9 mouse cellular contexts compared by ENCODE assay signal in the genomic region with DNA sequence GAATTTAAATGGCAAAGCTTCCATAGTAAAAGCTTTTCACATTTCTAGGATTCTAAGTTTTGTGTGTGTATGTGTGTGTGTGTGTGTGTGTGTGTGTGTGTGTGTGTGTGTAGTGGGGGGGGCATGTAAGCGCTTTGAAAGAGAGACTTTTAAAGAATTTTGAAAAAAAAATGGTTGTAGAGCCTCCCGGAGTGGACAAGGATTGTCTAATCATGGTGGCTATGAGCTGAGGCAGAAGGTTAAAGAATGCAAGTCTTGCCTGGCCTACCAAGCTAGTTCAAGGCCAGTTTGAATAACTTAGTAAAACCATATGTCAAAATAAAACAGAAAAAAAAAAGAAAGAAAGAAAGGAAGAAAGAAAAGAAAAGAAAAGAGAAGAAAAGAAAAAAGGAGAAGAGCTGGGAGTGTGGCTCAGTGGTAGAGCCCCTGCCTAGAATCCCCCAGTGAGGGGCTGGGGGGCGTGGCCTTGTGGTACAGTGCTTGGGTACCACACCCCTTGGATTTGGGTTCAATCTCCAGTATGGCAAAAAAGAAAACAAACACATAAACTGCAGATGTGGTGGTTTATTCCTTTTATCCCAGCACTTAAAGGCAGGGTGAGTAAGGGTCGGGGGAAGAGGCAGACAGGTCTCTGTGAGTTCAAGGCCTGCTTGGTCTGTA. TPM values are rescaled to one million over a fixed set of nuclear protein-coding genes. Genes with fewer than 3 reads are reported as not detected.
DNase-seq lines count a peak whose midpoint lies in the region; ATAC-seq lines count a peak whose summit lies in the region.
"Had no signal": no experiment of that assay in that cellular context is flagged by ENCODE, and none has a peak within 500 bp of the region (broad histone marks: within the 10 kb centered on the region; RNA-seq: fewer than 3 reads in every experiment).

No protein-coding gene starts in this region.

- H3K9me3 ChIP-seq in kidney, embryonic 15.5 days (replicated peaks), result no peaks in the 10 kb centered on the region
- H3K9me3 ChIP-seq in embryonic facial prominence, embryonic 13.5 days, result 0 out of 2 replicates have a peak, but pooled peaks cover 5% of the 10 kb centered on the region
- no peaks in the 10 kb centered on the region for H3K9me3 ChIP-seq in hindbrain, embryonic 13.5 days
- H3K9me3 ChIP-seq in midbrain, embryonic 13.5 days, result no peaks in the 10 kb centered on the region

- H3K27ac ChIP-seq in kidney, embryonic 15.5 days, result peak overlapping the region; percentile 98
- H3K27ac ChIP-seq in embryonic facial prominence, embryonic 13.5 days, result peak overlapping the region; percentile 97; the same call in 1 of the 2 replicates
- no peak overlapping the region; the same call in 1 of the 2 replicates for H3K27ac ChIP-seq in hindbrain, embryonic 13.5 days
- no peak overlapping the region for H3K27ac ChIP-seq in midbrain, embryonic 13.5 days

- H3K4me1 ChIP-seq in kidney, embryonic 15.5 days, result peaks cover 53% of the 10 kb centered on the region
- peaks cover 47% of the 10 kb centered on the region for H3K4me1 ChIP-seq in embryonic facial prominence, embryonic 13.5 days
- H3K4me1 ChIP-seq in hindbrain, embryonic 13.5 days (replicated peaks), result peaks cover 41% of the 10 kb centered on the region
- H3K4me1 ChIP-seq in midbrain, embryonic 13.5 days (replicated peaks), result peaks cover 42% of the 10 kb centered on the region

- H3K27me3 ChIP-seq in kidney, embryonic 15.5 days, result no peaks in the 10 kb centered on the region
- H3K27me3 ChIP-seq in embryonic facial prominence, embryonic 13.5 days, result no peaks in the 10 kb centered on the region
- no peaks in the 10 kb centered on the region for H3K27me3 ChIP-seq in hindbrain, embryonic 13.5 days
- H3K27me3 ChIP-seq in midbrain, embryonic 13.5 days, result 0 out of 2 replicates have a peak, but pooled peaks cover 7% of the 10 kb centered on the region

- no peak overlapping the region; the same call in 1 of the 2 replicates for H3K9ac ChIP-seq in kidney, embryonic 15.5 days
- H3K9ac ChIP-seq in embryonic facial prominence, embryonic 13.5 days, result no peak overlapping the region
- H3K9ac ChIP-seq in hindbrain, embryonic 13.5 days, result no peak overlapping the region; the same call in 1 of the 2 replicates
- no peak overlapping the region for H3K9ac ChIP-seq in midbrain, embryonic 13.5 days (replicated peaks)

- H3K36me3 ChIP-seq in kidney, embryonic 15.5 days, result peaks cover 27% of the 10 kb centered on the region
- peaks cover 35% of the 10 kb centered on the region for H3K36me3 ChIP-seq in embryonic facial prominence, embryonic 13.5 days
- no peaks in the 10 kb centered on the region for H3K36me3 ChIP-seq in hindbrain, embryonic 13.5 days
- no peaks in the 10 kb centered on the region for H3K36me3 ChIP-seq in midbrain, embryonic 13.5 days

- DNase-seq in kidney, postnatal 36 days, result no peak
- no peak for DNase-seq in gastrocnemius, postnatal 4 days (ENCODE audit: low spot score in 2 of 2)
- DNase-seq in adrenal gland, adult 2 months, result no peak

- ATAC-seq in kidney, embryonic 15.5 days (replicated peaks; ENCODE audit: low FRiP score), result no peak
- no peak for ATAC-seq in embryonic facial prominence, embryonic 13.5 days (ENCODE audit: insufficient number of reproducible peaks, insufficient read depth, low FRiP score, low TSS enrichment, low read depth)
- no peak for ATAC-seq in hindbrain, embryonic 13.5 days (ENCODE audit: low FRiP score)
- no peak for ATAC-seq in midbrain, embryonic 13.5 days
- no peak for ATAC-seq in cerebellum, adult (ENCODE audit: insufficient number of reproducible peaks, low FRiP score, low TSS enrichment)

- H3K4me3 ChIP-seq in kidney, embryonic 15.5 days (replicated peaks), result peak overlapping the region; percentile 54
- peak overlapping the region; percentile 53 for H3K4me3 ChIP-seq in embryonic facial prominence, embryonic 13.5 days
- peak overlapping the region; percentile 50; the same call in 1 of the 2 replicates for H3K4me3 ChIP-seq in hindbrain, embryonic 13.5 days
- H3K4me3 ChIP-seq in midbrain, embryonic 13.5 days (replicated peaks), result peak overlapping the region; percentile 49; the same call in 1 of the 2 replicates

- H3K4me2 ChIP-seq in kidney, embryonic 15.5 days, result peak overlapping the region; percentile 92
- H3K4me2 ChIP-seq in embryonic facial prominence, embryonic 13.5 days, result peak overlapping the region; percentile 87
- H3K4me2 ChIP-seq in hindbrain, embryonic 13.5 days, result peak overlapping the region; percentile 75
- H3K4me2 ChIP-seq in midbrain, embryonic 13.5 days (replicated peaks), result peak overlapping the region; percentile 77

- 94% methylated on average over 4 of the region's 4 CpGs for WGBS in kidney, embryonic 15.5 days
- WGBS in embryonic facial prominence, embryonic 13.5 days, result 92% methylated on average over 4 of the region's 4 CpGs
- WGBS in hindbrain, embryonic 13.5 days, result 88% methylated on average over 4 of the region's 4 CpGs
- 90% methylated on average over 4 of the region's 4 CpGs for WGBS in midbrain, embryonic 13.5 days

RNA-seq across cellular contexts. Expression of a gene that starts 6.8 kb away (rescaled TPM):
- 18.4 and 22.5 TPM in 2 replicates for polyA plus RNA-seq in kidney, embryonic 15.5 days (2015; fragmentation: Nextera tagmentation; extraction: Ambion mirVana)
- 14.7 and 16.5 TPM in 2 replicates for polyA plus RNA-seq in embryonic facial prominence, embryonic 13.5 days (2015; fragmentation: Nextera tagmentation; extraction: Ambion mirVana)
- 2.8 and 2.9 TPM in 2 replicates for polyA plus RNA-seq in hindbrain, embryonic 13.5 days (2015; fragmentation: Nextera tagmentation; extraction: Ambion mirVana)
- 2.0 and 2.4 TPM in 2 replicates for polyA plus RNA-seq in midbrain, embryonic 13.5 days (2015; fragmentation: Nextera tagmentation; extraction: Ambion mirVana)
- total RNA-seq in gastrocnemius, postnatal 4 days (2021), result 1 to 10 TPM; 6.6 to 8.1 TPM
- total RNA-seq in adrenal gland, adult 2 months (2021), result 1 to 10 TPM; 1.6 to 3.2 TPM
- 3.1 and 4.0 TPM in 2 replicates for polyA plus RNA-seq in adrenal gland, adult 2 months (2012; rRNA removed)

RNA-seq across cellular contexts. Expression of a gene that starts 18.4 kb away (rescaled TPM):
- 0.09 and 0.13 TPM in 2 replicates for polyA plus RNA-seq in kidney, embryonic 15.5 days (2015; fragmentation: Nextera tagmentation; extraction: Ambion mirVana)
- polyA plus RNA-seq in embryonic facial prominence, embryonic 13.5 days (2015; fragmentation: Nextera tagmentation; extraction: Ambion mirVana), result 0.14 and 0.21 TPM in 2 replicates
- 1.5 and 1.6 TPM in 2 replicates for polyA plus RNA-seq in hindbrain, embryonic 13.5 days (2015; fragmentation: Nextera tagmentation; extraction: Ambion mirVana)
- polyA plus RNA-seq in midbrain, embryonic 13.5 days (2015; fragmentation: Nextera tagmentation; extraction: Ambion mirVana), result 1.2 and 1.5 TPM in 2 replicates
- under 1 TPM; 0.05 to 0.20 TPM for total RNA-seq in gastrocnemius, postnatal 4 days (2021)
- total RNA-seq in adrenal gland, adult 2 months (2021), result under 1 TPM; 0.35 to 0.58 TPM
- 0.13 and 0.33 TPM in 2 replicates for polyA plus RNA-seq in adrenal gland, adult 2 months (2012; rRNA removed)
- total RNA-seq: common myeloid progenitor, adult 5-6 weeks had no signal

RNA-seq across cellular contexts. Expression of a gene that starts 27.7 kb away (rescaled TPM):
- 110 and 115 TPM in 2 replicates for polyA plus RNA-seq in kidney, embryonic 15.5 days (2015; fragmentation: Nextera tagmentation; extraction: Ambion mirVana)
- polyA plus RNA-seq in embryonic facial prominence, embryonic 13.5 days (2015; fragmentation: Nextera tagmentation; extraction: Ambion mirVana), result 109 and 112 TPM in 2 replicates
- 109 and 115 TPM in 2 replicates for polyA plus RNA-seq in hindbrain, embryonic 13.5 days (2015; fragmentation: Nextera tagmentation; extraction: Ambion mirVana)
- 108 and 110 TPM in 2 replicates for polyA plus RNA-seq in midbrain, embryonic 13.5 days (2015; fragmentation: Nextera tagmentation; extraction: Ambion mirVana)
- 10 to 100 TPM; 72.9 to 84.4 TPM for total RNA-seq in gastrocnemius, postnatal 4 days (2021)
- 10 to 100 TPM; 82.2 to 86.0 TPM for total RNA-seq in adrenal gland, adult 2 months (2021)
- 164 and 179 TPM in 2 replicates for polyA plus RNA-seq in adrenal gland, adult 2 months (2012; rRNA removed)

Comparison
In these comparisons a context has a peak if more than half of its experiments do, and no peak if none do; other contexts are left out.
1. H3K27ac ChIP-seq: peak in kidney, embryonic 15.5 days (single experiment) and embryonic facial prominence, embryonic 13.5 days (single experiment); none in hindbrain, embryonic 13.5 days (single experiment) and midbrain, embryonic 13.5 days (single experiment).
2. Peak in every context shown above with its lines, with median percentiles within 50 percentile points of each other: H3K4me2 ChIP-seq and H3K4me3 ChIP-seq.